Mouse (Mus musculus) thymus, adult 2 months (tissue): Measurements from ENCODE around the gene Casp1. TPM values are rescaled to one million over a fixed set of nuclear protein-coding genes. Genes with fewer than 3 reads are reported as not detected.

ENCODE experiments used
- DNase-seq: peaks from one replicate; pipeline ENCODE4 v3.0.0; 2021
- H3K27ac ChIP-seq: fragments of 200-500 bp; 2 replicates; pipeline ENCODE4 v1.5.1; 2012; ENCODE audit warnings: low read length, control low read depth; ENCODE audit not compliant: control insufficient read depth, insufficient read depth
- H3K27me3 ChIP-seq: fragments of 200-500 bp; 2 replicates; pipeline ENCODE4 v1.6.1; 2012; ENCODE audit warnings: mild to moderate bottlenecking, low read length, moderate library complexity, mixed read lengths; ENCODE audit not compliant: control insufficient read depth, insufficient read depth
- H3K36me3 ChIP-seq: fragments of 200-500 bp; 2 replicates; pipeline ENCODE4 v1.6.1; 2012; ENCODE audit warnings: mild to moderate bottlenecking, low read length, moderate library complexity; ENCODE audit not compliant: control insufficient read depth, insufficient read depth
- H3K4me1 ChIP-seq: fragments of 200-500 bp; replicated peaks from 2 replicates; pipeline ENCODE4 v1.6.1; 2012; ENCODE audit warnings: low read length; ENCODE audit not compliant: control insufficient read depth, insufficient read depth
- H3K4me3 ChIP-seq: fragments of 200-500 bp; 2 replicates; pipeline ENCODE4 v1.5.1; 2012; ENCODE audit warnings: mild to moderate bottlenecking, low read length, control low read depth, moderate library complexity; ENCODE audit not compliant: control insufficient read depth, insufficient read depth
- CTCF ChIP-seq: fragments of 200-500 bp; IDR thresholded peaks from 2 replicates; pipeline ENCODE4 v1.5.1; 2012; ENCODE audit warnings: mild to moderate bottlenecking, control low read depth, low read length, moderate library complexity, borderline replicate concordance; ENCODE audit not compliant: control insufficient read depth, poor library complexity, insufficient read depth; ENCODE audit errors: extremely low read depth
- POLR2A ChIP-seq: fragments of 200-500 bp; IDR thresholded peaks from 2 replicates; pipeline ENCODE4 v1.6.1; 2012; ENCODE audit warnings: mild to moderate bottlenecking, low read length, control low read depth, moderate library complexity; ENCODE audit not compliant: control insufficient read depth, poor library complexity, insufficient read depth; ENCODE audit errors: extremely low read depth
- WGBS: fragments of 180-500 bp; shearing (Covaris S2); methylation state at CpG from one replicate; pipeline ENCODE4 v1.1.7; 2018; 5-methylcytosine and 5-hydroxymethylcytosine counted together
- polyA plus RNA-seq: library from polyadenylated mRNA; depleted of rRNA; stranded (reverse); fragments of >200 nt; gene quantifications from 2 replicates; pipeline ENCODE4 v1.2.3, GENCODE M21; 2012; rRNA removed

Casp1 gene
- polyA plus RNA-seq = 0.88 and 1.2 TPM in 2 replicates

DNA sequence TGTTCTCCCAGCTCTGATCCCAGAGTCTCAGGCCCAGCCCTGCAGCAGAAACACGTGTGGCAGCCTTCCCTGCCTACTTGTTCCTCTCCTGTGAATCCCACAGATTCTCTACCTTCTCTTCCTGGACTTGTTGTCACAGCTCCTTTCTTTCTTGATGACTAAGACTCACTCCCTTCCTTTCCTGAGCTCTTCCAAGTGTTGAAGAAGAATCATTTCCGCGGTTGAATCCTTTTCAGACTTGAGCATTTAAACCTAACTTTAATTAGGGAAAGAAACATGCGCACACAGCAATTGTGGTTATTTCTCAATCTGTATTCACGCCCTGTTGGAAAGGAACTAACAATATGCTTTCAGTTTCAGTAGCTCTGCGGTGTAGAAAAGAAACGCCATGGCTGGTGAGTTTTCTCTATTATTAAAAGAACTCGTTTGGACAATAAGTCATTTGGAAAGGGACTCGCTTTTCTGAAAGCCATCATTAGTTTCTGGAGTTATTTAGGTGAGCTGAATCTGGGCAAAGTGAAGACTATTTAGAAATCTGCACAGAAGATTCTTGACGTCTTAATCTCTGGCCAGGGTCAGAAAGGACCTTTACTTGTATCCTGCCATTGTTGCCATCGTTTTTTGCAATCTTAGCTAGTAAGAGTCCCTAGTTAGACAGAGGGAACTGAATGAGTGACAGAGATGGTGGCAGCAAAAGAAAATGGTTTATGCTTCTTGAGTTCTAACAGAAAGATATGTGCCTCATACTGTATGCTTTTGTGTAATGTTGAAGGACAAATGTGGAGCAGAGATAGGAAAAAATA lies at the start of gene Casp1:
TSS of gene Casp1 (plus strand) at position 189 of the 803 bp plus-strand sequence.
- no peak within 1 kb of the TSS; the same call in 1 of the 2 replicates for H3K27ac ChIP-seq
- H3K27me3 ChIP-seq = no peaks in the 10 kb centered on the region
- TF ChIP-seq CTCF (no peak), POLR2A (no peak)
- H3K4me3 ChIP-seq = no peak within 1 kb of the TSS
- H3K36me3 ChIP-seq = no peaks in the 10 kb centered on the region
- H3K4me1 ChIP-seq = no peaks in the 10 kb centered on the region
- WGBS = 13% methylated on average over 11 of the region's 11 CpGs
- no peak for DNase-seq

DNA sequence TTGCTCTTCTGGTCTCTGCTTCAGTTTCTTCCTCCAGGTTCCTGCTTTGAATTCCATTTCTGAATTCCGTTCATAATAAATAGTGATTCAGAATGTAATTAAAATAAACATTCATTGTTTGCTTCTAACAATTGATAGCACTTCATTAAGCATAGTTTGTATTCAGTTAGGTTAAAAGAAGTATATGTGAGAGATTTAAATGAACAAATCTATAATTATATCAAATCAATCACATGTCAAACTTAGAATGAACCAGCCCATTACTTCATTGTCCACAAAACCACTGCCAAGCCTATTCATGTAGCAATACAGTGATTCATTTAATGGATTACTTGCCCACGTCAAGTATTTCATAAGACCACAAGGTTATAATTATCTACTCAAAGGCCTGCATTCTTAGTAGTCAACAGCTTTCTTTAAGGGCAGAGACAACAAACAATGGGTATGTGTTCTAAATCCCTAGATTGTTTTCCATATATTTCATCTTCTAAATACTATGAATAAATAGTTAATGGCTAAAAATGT lies 34.3 kb upstream of the Casp1 start:
- 92% methylated on average over 2 of the region's 2 CpGs for WGBS
- no peaks in the 10 kb centered on the region for H3K27me3 ChIP-seq
- no peak for DNase-seq
- H3K36me3 ChIP-seq = no peaks in the 10 kb centered on the region
- H3K4me1 ChIP-seq = no peaks in the 10 kb centered on the region
- H3K4me3 ChIP-seq = no peak overlapping the region
- no peak overlapping the region for H3K27ac ChIP-seq
- no peak for TF ChIP-seq CTCF
- no peak for TF ChIP-seq POLR2A

DNA sequence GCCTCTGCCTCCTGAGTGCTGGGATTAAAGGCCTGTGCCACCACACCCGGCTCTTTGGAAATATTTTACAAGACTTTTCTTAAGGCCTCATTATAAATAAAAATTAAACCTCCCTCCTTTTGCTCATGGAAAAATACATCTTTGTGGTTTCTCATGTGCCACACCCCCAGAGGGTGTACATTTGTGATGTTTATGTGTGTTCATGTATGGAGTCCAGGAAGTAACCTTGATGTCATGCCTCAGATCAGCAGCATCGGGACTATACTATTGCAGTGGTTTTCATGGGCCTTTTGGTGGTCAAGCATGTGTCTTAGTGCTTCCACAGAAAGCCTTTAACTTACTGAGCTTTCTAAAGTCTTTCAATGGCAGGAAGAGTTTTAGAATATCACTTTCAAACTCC lies 28.0 kb upstream of the Casp1 start:
- TF ChIP-seq CTCF (no peak), POLR2A (no peak)
- H3K36me3 ChIP-seq = no peaks in the 10 kb centered on the region
- no peaks in the 10 kb centered on the region for H3K27me3 ChIP-seq
- no peak overlapping the region for H3K27ac ChIP-seq
- 85% methylated on average over 2 of the region's 2 CpGs for WGBS
- no peak for DNase-seq
- no peaks in the 10 kb centered on the region for H3K4me1 ChIP-seq
- no peak overlapping the region for H3K4me3 ChIP-seq

DNA sequence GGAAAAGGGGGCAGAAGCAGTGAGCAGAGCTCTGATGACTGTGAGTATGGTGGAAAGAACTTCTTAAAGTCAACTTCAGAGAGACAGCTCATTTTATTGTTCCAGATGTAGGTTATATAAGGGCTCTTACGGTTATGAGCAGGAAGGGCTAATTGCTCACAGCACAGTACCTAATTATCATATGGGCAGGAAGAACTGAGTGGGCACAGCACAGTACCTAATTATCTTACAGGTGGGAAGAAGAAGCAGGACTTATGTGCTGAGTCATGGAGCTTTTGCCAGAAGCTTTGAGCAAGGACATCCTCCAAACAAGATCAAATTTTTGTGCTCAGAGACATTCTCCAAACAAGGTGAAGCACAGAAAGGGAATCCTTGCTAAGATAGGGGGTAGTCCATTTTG lies 27.4 kb upstream of the Casp1 start:
- Histone ChIP-seq H3K4me3 (no peak overlapping the region), H3K4me1 (no peaks in the 10 kb centered on the region), H3K27ac (no peak overlapping the region), H3K36me3 (no peaks in the 10 kb centered on the region), H3K27me3 (no peaks in the 10 kb centered on the region)
- no peak for TF ChIP-seq CTCF
- TF ChIP-seq POLR2A = no peak
- WGBS = 60% methylated on average over 1 of the region's 1 CpGs
- DNase-seq = no peak

DNA sequence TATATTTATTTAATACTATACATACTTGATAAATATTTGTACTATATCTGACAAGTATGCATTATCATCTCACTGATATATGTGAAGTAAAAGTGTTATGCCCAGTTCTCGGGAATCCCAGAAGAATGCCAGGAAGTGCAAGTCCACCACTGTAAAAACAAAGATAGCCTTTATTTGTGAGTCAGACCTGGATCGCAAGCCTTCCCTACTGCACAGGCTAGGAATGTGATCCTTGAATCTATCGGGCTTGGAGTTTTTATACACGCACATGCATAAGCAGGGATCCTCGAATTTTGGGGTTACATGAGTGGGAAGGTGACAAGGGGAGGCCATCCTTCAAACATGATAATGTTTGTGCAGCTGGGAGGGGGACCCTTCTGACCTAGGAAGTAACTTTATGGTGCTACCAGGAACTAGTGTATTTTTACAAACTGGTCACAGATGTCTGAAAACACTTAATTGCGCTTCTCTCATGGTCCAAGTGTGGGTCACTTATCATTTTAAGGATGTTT lies 26.9 kb upstream of the Casp1 start:
- Histone ChIP-seq H3K27me3 (no peaks in the 10 kb centered on the region), H3K4me1 (no peaks in the 10 kb centered on the region), H3K36me3 (no peaks in the 10 kb centered on the region), H3K27ac (no peak overlapping the region), H3K4me3 (no peak overlapping the region)
- 86% methylated on average over 6 of the region's 6 CpGs for WGBS
- TF ChIP-seq POLR2A (no peak), CTCF (no peak)
- DNase-seq = no peak

DNA sequence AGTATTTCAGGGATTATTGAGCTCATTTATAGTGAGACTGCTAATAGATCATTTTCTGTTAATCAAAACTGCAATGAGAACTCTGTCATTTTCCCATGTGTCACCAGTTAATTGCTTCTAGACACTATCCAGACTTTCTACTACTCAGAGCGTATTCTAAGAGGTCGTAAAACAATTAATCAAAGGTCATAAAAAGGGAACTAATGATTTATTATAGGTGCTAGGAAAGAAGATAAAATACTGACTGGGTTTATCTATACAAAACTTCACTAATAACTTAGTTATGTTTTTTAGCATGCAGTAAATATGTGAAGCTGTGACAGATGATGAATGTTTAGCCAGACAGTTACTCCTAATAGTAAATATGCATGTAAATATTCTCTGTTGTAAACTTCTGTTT lies 12.2 kb upstream of the Casp1 start:
- no peak for DNase-seq
- no peak overlapping the region for H3K4me3 ChIP-seq
- no peak overlapping the region for H3K27ac ChIP-seq
- H3K36me3 ChIP-seq = no peaks in the 10 kb centered on the region
- no peaks in the 10 kb centered on the region for H3K4me1 ChIP-seq
- no peaks in the 10 kb centered on the region for H3K27me3 ChIP-seq
- TF ChIP-seq CTCF (no peak), POLR2A (no peak)
- WGBS = 86% methylated on average over 2 of the region's 2 CpGs
